Mouse (Mus musculus) central nervous system, embryonic 14 days (tissue): ENCODE measurements around the gene Zfp961. TPM values are rescaled to one million over a fixed set of nuclear protein-coding genes. Genes with fewer than 3 reads are reported as not detected.

Source experiments
- polyA plus RNA-seq: library from polyadenylated mRNA; depleted of rRNA; stranded (reverse); fragments of >200 nt; gene quantifications from 2 replicates; pipeline ENCODE4 v1.2.3, GENCODE M21; 2012; rRNA removed

Gene Zfp961
- 23.7 and 24.7 TPM in 2 replicates for polyA plus RNA-seq

DNA sequence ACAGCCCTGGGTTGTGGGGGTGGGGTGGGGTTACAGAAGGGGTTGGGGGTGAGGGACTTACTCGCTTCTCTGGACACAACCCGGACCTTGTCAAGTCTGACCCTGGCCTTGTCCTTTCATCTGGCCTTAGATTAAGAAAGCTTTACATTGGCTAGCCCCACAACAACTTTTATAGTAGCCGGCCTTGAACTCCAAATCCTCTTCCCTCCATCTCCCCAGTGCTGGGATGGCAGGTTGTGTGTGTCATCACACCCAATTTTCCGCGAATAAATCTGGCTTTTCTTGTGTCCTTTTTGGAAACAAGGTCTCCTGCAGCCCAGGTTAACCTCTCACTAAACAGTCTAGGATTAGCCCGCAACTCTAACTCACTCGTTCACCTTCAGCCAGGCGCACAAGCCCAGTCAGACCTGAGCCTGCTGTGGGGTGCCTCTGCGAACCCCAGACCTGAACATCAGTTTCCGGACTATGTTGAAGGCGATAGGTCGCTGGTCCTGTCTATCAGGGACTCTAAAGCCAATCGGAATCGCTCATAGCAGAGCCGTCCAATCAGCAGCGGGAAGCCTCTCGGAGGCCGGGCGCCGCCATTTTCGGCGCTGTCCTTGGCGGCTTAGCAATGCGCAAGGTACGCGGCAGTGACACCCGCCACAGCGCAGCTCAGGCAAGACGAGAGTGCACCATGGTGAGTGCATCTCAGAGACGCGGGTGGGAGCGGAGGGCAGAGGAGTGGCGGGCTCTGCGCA is at the start of gene Zfp961:
Gene Zfp961, plus strand, starts transcription at position 557 of the 740 bp plus-strand sequence.

DNA sequence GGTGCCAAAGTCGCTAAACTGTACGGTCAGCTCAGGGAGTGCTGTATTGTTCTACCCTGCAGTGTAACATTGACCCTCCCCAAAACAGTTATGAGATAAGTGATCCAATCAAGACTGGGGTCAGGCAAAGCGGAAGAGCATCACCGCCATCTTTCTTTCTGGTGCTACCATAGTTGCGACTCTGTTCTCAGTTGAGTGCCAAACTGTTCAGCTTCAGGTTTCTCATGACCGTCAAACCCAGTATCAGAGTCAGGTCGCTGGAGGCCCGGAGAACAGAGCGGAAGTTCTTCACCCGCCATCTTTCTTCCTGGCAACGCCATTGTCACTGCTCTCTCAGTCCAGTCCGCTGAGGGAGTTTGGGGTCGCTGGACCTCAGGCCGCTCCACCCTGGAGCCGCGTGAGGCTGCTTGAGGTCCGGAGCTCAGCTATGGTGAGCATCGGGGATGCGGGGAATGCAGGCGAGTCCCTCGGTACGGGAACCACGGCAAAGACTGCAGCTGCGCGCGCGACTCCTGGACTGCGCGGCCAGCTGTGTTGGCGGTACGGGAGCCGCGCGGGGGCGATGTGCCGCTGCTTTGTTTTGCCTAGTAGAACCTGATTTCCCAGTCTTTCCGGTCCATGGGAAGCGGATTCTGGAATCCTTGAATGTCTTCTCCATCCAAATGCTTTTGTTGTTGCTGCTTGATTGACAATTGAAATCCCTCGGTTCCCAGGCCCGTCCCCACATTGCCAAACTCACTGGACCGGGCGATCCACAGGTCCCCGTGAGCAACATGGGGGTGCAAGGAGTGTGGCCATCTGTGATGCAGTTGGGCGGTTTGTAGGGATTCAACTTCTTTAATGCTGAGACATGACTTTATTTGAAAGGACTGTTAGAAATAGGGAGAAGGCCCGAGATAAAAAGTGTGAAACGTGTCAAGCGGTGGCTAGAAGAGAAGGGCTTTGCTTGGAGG is 42.3 kb upstream of the Zfp961 start, which contains the start of the genes Zfp882 and Zfp617:
Gene Zfp882, plus strand, starts transcription at position 300 of the 953 bp plus-strand sequence.
Gene Zfp617, plus strand, starts transcription at position 327 of the 953 bp plus-strand sequence.

DNA sequence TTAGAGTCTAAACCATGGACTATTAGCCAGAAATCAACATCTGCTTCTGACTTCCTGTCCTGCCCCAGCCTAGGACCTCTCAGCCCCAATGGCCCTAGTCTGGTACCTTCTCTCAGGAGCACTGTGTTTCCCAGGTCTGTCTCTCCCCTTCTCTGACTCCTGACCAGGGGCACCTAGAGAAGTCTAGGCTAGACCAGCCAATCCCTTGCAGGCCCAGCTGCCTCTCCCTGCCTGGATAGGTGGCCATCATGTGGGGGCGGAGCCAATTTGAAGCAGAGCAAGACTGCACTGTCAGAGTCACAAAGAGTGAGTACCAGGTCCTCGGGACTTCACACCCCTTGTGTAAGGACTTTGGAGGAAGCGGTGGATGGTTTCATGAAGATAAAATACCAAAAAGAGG is 58.6 kb downstream of the Zfp961 start, which contains the start of gene Cyp4f18:
Gene Cyp4f18, minus strand, starts transcription at position 154 of the 400 bp plus-strand sequence.

DNA sequence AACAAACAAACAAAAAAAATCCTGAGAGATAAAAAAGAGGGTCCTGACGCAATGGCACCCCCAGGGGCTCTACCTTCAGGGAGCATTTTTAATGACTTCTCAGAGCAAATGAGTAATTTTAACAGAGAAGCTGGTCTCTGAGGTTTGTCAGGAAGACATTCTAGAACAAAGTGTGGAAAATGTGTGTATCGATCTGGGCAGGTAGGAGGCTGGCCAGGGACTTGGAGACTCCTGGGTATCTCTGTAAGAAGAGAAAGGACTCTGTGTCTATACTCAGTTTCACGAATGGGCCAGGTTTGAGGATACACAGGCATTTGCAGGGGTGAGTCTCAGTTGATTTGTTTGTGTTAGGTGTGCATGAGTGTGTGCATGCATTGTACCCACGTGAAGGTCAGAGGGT is 90.1 kb downstream of the Zfp961 start, which contains the start of gene Olfr372:
Gene Olfr372, plus strand, starts transcription at position 301 of the 400 bp plus-strand sequence.

Other genes with a start within 250 kb of the Zfp961 start
- 0.51 and 0.57 TPM in 2 replicates for gene B3gnt3, start 249.2 kb upstream of the Zfp961 start, polyA plus RNA-seq
- gene Fcho1, start 225.3 kb upstream of the Zfp961 start, polyA plus RNA-seq: 151 and 159 TPM in 2 replicates
- gene Zfp709, start 69.0 kb upstream of the Zfp961 start, polyA plus RNA-seq: 2.8 and 3.0 TPM in 2 replicates
- gene Zfp882, start 42.4 kb upstream of the Zfp961 start, polyA plus RNA-seq: 10.1 and 12.8 TPM in 2 replicates
- 19.3 and 19.6 TPM in 2 replicates for gene Zfp617, start 42.4 kb upstream of the Zfp961 start, polyA plus RNA-seq
- gene Cyp4f18, start 58.6 kb downstream of the Zfp961 start, polyA plus RNA-seq: 0.15 TPM in 2 replicates
- not detected in 2 replicates for gene Olfr372, start 90.2 kb downstream of the Zfp961 start, polyA plus RNA-seq
- gene Olfr373, start 132.1 kb downstream of the Zfp961 start, polyA plus RNA-seq: not detected in 2 replicates
- gene Olfr374, start 156.0 kb downstream of the Zfp961 start, polyA plus RNA-seq: not detected in 2 replicates
- gene Tpm4, start 183.9 kb downstream of the Zfp961 start, polyA plus RNA-seq: 184 and 195 TPM in 2 replicates
- 120 and 132 TPM in 2 replicates for gene Rab8a, start 210.2 kb downstream of the Zfp961 start, polyA plus RNA-seq
- 0.15 TPM in 2 replicates for gene Hsh2d, start 238.6 kb downstream of the Zfp961 start, polyA plus RNA-seq